Mouse (Mus musculus) layer of hippocampus, postnatal 10 days (tissue): ENCODE measurements around the gene Gucy2g. TPM values are rescaled to one million over a fixed set of nuclear protein-coding genes. Genes with fewer than 3 reads are reported as not detected.
"Not testable (repeated sequence)": the region's sequence is repeated elsewhere in the genome, so short reads cannot be mapped to it uniquely, and the experiment has no call there.

Source experiments
- DNase-seq, 2 experiments: peaks; one replicate each; pipeline ENCODE4 v3.0.0; 2021; ENCODE audit warnings: low spot score in 2 of 2
- microRNA-seq, 2 experiments: library from miRNA; unstranded; fragments of <30 nt; microRNA quantifications; one replicate each; pipeline ENCODE4 v1.2.0; 2021
- total RNA-seq, 2 experiments: library from RNA; stranded (reverse); gene quantifications; 2 replicates each; pipeline ENCODE4 v1.2.3; 2021

Gene Gucy2g
- total RNA-seq, 2 experiments from 2014 or later: 0.38 to 0.59 TPM

DNA sequence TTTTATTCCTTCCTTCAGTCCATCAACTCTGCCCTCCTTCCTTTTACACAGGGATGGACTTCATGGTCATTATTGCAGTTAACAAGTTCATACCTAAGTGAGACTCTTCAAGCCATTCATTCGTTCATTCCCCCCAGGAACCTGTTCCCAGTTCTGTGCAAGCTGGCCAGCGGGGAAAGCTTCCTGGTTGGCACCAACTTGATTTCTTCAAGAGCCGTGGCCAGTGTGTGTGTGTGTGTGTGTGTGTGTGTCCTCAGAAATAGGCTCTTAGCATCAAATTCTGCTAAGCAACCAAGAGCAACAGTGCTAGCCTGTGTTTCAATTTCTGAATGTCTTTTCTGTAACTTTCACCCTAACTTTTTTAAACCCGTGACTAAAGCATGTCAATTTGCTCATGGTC is 75.1 kb downstream of the Gucy2g start:
- DNase-seq: no peak

DNA sequence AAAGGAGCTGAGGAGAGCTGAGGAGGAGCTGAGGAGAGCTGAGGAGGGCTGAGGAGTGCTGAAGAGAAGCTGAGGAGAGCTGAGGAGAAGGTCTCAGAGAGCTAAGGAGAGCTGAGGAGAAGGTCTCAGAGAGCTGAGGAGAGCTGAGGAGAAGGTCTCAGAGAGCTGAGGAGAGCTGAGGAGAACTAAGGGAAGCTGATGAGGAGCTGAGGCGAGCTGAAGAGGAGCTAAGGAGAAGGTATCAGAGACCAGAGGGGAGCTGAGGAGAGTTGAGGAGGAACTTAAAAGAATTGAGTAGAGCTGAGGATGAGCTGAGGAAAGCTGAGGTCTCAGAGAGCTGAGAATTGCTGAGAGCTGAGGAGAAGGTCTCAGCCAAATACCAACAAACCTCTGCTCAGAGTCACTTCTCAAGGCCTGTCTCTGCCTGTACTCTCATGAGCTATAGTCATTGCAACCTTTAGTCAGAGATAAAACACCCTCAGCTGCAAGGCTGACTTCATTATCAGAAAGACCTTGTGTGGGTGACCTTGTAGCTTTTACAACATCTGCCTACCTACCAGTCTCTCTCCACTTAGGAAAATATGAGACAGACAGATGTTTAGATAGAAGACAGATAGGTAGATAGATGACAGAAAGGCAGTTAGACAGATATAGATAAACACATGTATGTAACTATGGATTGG is 75.7 kb downstream of the Gucy2g start:
- DNase-seq: no peak

DNA sequence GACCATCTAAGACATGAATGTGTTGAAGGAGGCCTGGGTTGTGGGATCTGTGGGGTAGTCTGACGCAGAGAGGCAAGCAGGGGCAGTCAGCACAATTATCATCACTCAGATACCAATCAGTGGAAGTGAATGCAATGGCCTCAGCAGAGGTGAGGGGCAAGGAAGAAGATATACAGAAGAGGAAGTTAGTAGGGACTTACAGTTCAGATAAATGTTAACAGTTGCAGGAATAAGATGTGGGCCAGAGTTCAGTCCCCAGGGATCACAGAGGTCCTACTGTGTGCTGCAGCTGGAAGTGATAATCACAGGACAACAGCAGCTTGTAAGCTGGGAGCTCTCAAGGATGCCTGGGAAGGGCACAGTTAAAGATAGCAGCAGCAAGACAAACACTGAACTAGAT is 76.9 kb downstream of the Gucy2g start:
- DNase-seq: no peak

DNA sequence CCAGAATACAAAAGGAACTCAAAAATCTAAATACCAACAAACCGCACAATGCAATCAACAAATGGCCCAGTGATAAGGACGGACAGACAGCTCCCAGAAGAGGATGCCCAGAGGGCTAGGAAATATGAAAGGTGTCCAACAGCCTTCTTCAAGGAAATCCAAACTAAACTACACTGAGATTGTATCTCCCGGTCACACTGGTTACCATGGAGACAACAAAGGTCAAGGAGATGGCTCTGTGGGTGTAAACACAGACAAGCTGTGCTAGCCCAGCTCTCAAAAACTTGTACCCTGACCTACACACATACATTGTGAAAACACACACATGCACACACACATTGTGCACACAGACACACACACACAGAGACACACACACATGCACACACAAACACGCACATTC is 78.8 kb downstream of the Gucy2g start:
- DNase-seq: no peak

DNA sequence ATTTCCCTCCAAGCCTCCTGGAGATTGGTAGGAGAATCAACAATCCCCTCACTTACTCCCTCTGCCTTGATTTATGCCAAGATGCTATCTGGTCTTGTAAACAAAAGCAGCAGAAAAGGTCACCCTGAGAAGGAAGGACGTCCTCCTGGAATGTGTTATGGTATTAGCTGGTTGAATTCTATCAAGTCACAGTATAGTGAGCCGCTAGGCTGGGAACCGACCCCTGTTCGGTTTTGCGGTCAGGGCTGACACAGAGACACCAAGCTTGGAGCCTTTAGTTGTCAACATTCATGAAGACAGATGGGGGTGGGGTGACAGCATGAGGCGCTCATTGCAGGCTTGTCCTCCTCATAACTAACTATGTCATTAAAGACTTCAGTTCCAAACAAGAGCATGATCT is 81.2 kb downstream of the Gucy2g start:
- no peak for DNase-seq

DNA sequence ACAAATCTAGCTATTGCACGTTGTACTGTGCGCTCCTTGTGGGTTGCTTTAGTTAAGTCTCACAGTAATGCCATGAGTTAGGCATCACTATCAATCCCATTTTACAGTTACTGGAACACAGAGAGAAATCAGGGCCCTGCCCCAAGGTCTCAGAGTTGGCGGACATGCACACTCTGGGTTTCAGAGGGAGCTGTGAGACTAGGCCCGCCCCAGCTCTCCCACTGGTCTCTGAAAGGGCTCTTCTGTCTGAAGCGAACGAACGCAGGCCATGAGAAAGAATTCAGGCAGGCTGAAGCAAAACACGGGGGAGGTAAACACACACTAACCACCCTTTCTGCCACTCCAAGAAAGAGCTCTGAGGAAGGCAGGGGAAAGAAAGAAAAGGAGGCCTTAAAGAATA is 82.4 kb downstream of the Gucy2g start:
- DNase-seq: no peak

DNA sequence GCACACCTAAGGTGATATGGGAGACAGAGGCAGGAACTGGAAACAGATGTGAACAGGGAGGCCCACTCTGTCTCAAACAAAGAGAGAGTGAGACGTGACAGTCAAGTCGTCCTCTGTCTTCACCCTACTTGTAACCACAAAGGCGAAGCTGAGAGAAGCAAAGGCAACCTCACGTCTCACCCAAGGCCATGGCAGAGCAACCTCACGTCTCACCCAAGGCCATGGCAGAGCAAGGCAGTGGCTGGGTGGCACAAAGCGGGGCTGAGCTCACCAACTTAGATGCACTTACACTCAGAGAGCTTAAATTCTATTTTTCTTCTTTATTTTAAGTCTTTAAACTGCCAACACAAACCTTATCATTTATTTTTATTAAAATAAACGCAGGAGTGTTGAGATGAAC is 84.0 kb downstream of the Gucy2g start:
- no peak for DNase-seq

DNA sequence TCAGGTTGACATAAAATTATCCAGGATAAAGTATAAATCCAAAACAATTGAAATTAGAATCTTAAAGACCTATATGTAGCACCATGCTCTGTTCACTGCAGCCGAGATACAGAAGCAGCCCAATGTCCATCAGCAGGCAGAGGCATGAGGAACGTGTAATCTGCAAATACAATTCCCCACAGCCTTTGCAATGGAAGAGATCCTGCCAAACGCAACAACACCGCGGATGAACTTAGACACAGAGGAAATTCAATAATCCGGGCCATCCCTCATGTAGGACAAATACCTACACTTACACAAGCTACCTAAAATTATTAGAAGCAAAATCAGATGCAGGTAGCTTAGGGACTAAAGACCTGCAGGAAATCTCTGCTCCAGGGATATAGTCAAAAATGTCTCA is 88.1 kb downstream of the Gucy2g start:
- DNase-seq: no peak

DNA sequence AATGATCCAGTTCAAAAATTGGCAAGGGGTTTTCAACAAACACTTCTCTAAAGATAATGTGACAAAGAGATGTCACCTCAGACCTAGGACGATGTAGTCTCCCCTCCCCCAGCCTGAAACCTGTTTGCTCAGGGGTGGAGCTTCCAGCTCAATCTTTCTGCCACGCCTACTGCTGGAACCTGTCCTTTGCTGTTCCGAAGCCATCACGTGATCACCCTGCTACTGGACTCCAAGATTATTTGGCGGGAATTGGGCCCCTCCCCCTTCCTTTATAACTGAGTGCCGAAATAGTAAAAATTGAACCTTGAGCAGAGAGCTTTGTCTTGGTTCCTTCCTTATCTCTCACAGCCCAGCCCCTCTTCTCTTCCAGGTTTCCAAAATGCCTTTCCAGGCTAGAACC is 88.8 kb downstream of the Gucy2g start:
- not testable (repeated sequence) for DNase-seq

DNA sequence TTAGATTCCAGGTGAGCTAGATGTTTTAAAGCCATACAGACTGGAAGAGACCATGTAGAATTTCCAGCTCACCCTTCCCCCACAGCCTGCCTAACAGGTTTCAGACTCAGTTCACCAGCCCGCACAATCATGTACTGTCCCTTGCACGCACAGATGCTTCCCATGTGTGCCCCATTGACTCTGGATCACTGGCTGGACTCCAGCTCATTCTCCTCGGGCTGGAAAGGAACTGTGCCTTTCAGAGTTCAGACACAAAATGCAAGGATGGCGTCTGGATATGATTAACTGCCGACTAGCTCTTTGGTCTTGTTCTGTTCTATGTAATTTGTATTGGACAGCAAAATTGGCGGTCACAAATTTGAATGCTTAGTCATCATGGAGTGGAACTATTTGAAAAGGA is 91.4 kb downstream of the Gucy2g start:
- DNase-seq: no peak

DNA sequence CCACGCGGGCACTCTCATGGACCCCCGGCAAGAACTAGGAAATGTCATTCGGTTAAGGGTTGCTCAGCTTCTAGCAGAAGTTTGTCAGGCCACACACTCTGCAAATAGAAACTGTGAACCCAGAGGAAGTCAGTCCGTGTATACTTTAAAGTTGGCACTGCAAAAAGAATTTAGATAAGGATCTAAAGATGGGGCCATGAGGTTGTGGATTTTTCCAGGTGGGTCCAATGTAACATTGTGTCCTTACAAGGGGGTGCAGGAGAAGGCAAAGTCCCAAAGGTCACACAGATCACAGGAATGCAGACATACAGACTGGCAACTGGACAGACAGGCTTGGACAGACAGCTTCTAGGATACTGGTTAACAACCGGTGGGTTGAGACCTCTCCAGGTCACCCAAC is 92.9 kb downstream of the Gucy2g start:
- no peak for DNase-seq

Small RNAs within 50 kb of the gene (microRNA-seq; reads per million reads assigned to microRNA genes)
- gene Mir6715: 2.0 to 3.1 reads per million in 2 experiments

Other genes starting within 250 kb of the Gucy2g start
- gene Gpam, start 114.0 kb downstream of the Gucy2g start, total RNA-seq: 10 to 100 TPM; 73.0 to 76.0 TPM
- gene Tectb, start 60.5 kb downstream of the Gucy2g start, total RNA-seq: under 1 TPM; 0.13 to 0.48 TPM
- gene Acsl5, start 10.7 kb upstream of the Gucy2g start, total RNA-seq: 10 to 100 TPM; 27.3 to 29.9 TPM
- 10 to 100 TPM; 27.1 to 29.2 TPM for gene Zdhhc6, start 74.8 kb upstream of the Gucy2g start, total RNA-seq
- 10 to 100 TPM; 48.1 to 54.4 TPM for gene Vti1a, start 75.1 kb upstream of the Gucy2g start, total RNA-seq